Mouse (Mus musculus): ENCODE data around the gene Sumo1. TPM values are rescaled to one million over a fixed set of nuclear protein-coding genes. Genes with fewer than 3 reads are reported as not detected.
"Not testable (repeated sequence)": the region's sequence is repeated elsewhere in the genome, so short reads cannot be mapped to it uniquely, and the experiment has no call there.

Gene Sumo1
- total RNA-seq, 4 experiments from 2014 or later, result 103 to 124 (median 113) TPM

DNA sequence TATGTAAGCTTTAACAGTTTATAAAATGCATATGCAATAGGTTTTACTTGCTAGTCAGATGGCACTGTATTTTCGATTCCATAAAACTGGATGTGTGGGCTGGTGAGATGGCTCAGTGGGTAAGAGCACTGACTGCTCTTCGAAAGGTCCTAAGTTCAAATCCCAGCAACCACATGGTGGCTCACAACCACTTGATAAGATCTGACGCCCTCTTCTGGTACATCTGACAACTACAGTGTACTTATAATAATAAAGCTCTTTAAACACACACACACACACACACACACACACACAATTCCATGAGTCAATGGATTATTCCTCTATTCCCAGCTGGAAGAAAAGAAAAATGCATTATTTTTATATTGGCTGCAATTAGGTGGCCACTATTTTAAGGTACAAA is 32.3 kb downstream of the Sumo1 start:
- DNase-seq (ENCODE audit: low spot score in 2 of 2), result no peak

DNA sequence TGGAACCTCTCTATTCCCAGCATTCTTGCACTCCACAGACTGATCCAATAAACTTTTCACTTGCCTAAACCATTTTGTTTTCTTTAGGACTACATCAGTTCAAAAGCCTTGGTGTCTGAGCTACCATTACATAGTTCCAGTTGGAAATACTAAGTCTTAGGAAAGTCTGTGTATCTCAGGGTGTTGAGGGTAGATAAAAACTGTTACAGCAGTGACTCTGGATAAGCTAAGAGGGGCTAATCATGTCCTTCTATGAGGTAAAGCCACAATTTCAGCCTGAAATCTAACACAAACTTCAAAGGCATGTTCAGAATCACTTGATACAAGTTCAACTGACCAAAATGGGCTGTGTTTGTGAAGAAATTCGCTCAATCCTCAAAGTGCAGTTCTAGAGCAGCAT is 34.3 kb downstream of the Sumo1 start:
- no peak for DNase-seq (ENCODE audit: low spot score in 2 of 2)

DNA sequence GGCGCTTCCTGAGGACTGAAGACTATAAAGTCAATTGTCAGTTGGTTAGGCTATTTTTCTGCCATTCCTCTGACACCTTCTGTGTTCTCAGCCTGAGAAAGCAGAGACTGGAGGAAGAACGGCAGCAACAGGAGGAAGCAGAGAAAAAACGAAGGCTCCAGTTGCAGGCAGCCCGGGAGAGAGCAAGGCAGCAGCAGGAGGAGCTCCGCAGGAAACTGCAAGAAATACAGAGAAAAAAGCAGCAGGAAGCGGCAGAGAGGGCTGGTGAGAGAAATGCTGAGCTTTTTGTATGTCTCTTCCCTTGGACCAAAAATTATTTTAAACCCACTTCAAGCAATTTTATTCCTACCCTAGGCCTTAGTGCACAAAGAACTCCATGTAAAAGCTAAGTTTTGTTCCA is 37.6 kb downstream of the Sumo1 start:
- no peak for DNase-seq (ENCODE audit: low spot score in 2 of 2)

DNA sequence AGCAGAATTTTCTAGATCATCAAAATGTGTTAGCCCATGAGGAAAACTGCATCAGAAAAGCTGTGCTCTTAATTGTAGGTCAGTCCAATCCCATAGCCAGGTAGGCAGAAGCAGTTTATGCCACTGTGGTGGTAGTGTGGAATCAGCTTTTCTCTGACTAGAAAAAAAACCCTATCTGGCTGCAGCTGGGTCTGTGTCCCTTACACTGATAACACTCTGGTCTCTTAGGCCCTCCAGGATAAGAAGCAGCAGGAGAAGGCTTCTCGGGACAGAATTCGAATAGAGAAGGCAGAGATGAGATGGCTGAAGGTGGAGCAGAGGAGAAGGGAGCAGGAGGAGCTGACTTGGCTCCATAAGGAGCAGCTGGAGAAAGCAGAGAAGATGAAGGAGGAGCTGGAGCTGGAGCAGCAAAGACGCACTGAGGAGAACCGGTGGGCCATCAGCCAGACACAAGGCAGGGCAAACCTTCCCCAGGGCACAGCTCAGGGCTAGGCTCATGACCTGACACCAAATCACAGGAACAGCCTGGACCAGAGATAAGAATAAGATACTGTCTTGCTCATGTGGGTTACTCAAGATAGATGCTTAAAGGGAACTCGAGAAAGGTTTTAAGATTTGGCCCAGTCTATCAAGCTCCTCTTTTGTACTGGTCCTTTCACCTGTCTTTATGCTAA is 38.5 kb downstream of the Sumo1 start:
- no peak for DNase-seq (ENCODE audit: low spot score in 2 of 2)

DNA sequence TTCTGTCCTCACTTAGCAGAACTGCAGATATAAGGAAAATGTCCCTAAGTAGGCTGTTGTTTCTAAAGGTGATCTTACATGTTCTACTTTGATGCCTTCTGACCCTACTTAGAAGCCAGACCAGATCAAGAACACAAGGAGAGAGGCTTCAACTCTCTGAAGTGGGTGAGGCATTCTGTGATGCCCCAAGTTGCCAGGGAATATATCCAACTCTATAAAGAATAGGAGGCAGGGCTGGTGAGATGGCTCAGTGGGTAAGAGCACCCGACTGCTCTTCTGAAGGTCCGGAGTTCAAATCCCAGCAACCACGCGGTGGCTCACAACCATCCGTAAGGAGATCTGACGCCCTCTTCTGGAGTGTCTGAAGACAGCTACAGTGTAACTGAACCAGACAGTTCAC is 40.3 kb downstream of the Sumo1 start:
- DNase-seq (ENCODE audit: low spot score in 2 of 2), result not testable (repeated sequence)

DNA sequence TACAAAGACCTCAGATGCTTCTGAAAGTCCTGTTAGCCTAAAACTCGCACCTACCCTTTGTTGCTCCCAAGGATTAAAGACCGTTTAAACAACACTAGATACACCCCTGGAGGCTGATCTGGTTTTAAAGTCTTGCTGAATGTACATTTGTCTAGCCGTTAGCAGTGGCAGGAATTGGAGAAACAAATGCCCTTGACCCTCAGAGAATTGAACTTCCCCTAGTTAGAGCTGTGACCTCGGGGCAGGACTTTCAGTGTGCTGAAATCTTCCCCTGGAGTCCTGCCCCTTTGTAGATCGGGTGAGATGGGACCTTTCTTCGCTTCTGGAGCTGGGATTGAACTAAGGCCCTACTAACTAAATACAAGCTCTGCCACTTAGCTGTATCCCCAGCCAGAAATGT is 41.4 kb downstream of the Sumo1 start:
- no peak for DNase-seq (ENCODE audit: low spot score in 2 of 2)

DNA sequence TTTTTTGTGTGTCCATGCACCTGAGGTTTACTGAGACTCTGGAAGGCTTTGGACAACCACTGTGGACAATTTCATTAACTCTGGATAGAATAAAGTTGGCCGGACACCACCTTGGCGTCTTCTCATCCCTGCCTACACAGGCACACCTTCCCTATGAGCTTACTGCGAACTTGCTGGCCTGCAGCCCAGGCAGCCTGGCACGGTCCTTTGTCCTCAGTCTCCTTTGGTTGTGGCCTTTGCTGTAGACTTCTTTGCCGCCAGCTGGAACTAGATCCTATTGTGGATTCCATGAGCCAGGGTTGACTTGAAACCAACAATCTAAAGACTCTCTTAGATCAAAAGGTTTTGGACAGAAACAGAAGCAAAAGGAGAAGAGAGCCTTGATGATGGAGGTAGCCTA is 45.2 kb downstream of the Sumo1 start:
- no peak for DNase-seq (ENCODE audit: low spot score in 2 of 2)

DNA sequence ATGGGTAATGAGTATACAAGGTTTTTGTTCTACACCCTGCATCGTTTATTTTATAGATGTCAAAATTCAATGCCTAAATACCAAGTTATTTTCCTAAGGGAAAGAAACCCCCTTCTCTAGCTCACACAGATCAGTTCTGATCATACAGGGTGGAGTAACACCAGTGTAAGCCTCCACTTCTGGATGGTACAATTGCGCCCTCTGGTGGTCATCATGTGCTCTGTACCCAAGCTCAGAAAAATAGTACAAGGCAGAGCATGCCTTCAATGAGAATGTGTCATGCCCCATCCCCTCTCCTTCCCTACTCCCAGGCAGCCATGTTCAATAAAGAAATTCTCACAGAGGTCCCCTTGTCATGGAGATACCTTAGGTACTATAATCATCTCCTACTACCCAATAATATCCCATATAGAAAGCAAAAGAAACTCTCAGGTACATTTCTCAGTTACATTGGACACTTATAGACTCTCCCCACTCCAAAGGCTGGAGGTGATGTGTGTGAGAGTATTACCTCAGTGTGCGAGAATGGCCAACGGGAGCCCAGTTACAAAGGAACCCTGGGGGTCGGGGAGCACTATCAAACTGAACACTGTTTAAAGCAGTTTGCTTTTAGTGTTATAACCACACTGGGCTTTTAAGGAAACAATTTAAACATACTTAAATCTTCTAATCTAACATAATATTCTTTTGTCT is 47.2 kb downstream of the Sumo1 start:
- DNase-seq (ENCODE audit: low spot score in 2 of 2), result peak; percentile 39 to 81

DNA sequence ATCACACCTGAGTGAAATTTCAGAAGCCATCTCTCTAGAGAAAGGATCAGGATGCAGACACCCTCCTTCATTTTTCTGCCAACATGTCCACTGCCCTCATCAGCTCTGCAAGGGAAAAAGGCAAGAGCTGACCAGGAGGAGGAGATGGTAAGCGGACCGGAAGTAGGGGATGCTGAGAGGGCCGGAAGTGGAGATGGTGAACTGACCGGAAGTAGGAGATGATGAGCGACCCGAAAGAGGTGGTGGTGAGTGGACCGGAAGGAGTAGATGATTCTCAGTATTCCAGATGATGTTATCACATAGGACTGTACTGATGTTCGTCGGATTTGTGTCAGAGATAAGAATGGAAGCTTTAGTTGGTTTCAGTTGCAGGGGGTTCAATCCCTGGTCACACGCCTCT is 51.4 kb downstream of the Sumo1 start:
- no peak for DNase-seq (ENCODE audit: low spot score in 2 of 2)

DNA sequence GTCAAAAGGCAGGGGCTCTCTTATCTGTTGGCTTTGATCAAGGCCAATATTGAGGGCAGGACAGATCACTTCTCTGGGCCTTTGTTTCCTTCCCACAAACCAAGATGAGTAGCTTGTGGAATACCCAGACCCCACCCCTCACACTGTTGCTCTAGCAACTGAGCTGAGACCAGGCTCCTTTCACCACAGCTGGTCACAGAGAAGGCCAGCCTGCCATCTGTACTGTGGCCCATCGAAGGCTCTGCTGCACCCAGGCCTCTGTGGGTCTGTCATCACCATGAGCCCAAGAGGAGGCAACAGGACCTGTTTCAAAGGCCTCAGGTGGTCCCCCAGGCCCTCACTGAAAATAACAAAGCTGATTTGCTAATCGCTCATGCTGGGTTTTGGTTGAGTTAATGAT is 55.6 kb downstream of the Sumo1 start:
- no peak for DNase-seq (ENCODE audit: low spot score in 2 of 2)

DNA sequence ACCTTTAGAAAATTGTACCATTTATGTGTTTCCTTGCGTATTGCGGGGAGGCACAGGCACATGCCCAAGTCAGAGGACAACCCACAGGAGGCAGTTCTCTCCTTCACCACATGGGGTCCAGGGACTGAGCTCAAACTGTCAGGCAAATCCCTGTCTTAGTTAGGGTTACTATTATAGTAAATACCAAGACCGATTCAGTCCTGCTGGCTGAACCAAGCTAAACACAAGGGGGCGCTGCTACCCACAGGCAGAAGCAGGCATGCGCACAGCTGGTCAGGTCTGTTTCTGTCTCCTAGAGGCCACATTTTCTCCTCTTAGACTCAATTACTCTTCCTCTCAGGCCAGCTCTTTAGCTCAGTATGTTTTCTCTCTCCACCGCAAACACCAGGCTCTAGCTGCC is 56.8 kb downstream of the Sumo1 start:
- DNase-seq (ENCODE audit: low spot score in 2 of 2), result peak in 1 of 2 experiments; percentile 20

DNA sequence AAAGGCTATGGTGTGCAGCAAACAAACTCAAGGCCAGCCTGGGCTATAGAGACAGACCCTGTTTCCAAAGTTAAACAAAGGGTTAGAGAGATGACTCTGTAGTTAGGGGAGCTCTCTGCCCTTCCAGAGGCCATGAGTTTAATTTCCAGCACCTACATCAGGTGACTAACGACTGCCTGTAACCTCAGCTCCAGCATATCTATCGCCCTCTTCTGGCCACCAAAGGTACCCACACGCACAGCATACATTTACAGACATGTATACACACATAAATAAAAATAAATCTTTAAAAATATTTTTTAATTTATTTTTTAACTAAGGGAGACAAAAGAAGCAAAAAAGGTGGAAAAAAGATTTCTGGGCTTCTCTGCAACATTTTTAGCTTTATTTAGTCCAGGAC is 59.7 kb downstream of the Sumo1 start:
- DNase-seq (ENCODE audit: low spot score in 2 of 2), result no peak

DNA sequence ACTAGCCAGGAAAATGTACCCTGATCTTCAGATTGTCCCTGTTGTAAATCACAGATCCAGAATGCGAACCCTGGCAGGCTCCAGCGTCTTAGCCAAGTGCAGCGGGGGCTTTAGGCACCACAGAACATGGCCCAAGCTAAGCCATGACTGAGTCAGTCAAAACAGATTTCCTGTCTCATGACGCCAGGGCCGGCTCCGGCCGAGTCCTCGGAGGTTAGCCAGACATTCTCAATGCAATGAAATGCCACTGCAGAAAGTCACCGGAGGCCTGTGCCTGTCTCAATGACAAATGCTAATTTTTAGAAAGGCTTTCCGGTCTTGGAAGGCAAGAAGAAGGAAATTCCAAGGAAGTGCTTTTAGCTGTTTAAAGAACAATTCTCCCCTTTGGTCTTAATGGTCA is 60.7 kb downstream of the Sumo1 start:
- DNase-seq (ENCODE audit: low spot score in 2 of 2), result no peak

DNA sequence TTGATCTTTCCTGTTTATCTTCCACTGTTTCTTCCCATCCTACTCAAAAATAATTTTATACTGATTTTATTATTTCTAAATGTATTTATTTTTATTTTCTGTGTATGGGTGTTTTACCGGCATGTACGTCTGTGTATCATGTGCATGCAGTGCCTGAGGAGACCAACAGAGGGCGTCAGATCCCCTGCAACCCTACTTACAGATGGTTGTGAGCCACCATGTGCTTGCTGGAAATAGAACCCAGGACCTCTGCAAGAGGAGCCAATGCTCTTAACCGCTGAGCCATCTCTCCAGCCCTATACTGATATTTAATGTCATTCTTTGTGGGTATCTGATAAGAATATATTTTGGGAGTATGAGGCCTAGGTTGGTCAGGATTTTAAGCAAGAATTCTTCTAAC is 61.2 kb downstream of the Sumo1 start:
- DNase-seq (ENCODE audit: low spot score in 2 of 2), result no peak

DNA sequence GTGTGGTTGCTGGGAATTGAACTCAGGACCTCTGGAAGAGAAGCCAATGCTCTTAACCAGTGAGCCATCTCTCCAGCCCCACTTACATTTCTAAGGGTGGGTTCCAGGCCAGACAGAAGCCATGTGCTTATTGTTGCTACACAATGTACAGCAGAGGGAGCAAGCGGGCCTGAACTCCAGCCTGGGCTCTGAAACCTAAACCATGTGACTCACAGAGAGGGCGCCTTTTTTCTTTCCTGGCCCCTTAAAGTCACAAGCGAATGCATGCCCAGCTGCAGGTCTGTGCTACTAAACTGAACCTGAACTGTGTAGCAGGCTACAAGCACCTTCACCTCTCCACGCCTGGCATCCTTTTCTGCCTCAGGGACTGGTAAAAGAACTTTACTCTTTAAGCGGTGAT is 61.7 kb downstream of the Sumo1 start:
- no peak for DNase-seq (ENCODE audit: low spot score in 2 of 2)

DNA sequence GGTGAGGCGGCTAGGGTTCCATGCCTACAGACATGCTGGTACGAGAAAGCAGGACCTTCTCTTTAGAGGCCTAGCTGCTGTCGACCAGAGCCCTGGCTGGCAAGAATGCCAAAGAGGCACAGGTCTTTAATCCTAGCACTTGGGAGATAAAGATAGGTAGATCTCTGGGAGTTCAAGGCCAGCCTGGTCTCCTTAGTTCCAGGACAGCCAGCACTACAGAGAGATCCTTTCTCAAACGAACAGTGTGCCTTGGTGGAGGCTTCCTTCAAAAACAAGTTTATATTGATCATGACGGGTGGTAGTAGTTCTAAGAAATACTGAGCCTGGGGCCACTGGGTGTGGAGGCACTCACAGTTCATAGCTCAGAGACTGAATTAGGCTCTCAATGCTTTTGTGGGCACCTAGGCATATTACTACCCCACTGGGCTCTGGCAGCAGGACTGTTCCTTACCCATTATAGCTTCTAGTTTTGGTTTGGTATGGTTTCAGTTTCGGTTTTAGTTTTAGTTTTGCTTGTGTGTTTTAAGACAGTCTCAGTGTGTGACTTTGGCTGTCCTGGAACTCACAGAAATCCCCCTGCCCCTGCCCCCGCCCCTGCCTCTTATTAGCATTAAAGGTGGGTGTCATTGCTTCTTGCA is 62.4 kb downstream of the Sumo1 start:
- DNase-seq (ENCODE audit: low spot score in 2 of 2), result no peak

DNA sequence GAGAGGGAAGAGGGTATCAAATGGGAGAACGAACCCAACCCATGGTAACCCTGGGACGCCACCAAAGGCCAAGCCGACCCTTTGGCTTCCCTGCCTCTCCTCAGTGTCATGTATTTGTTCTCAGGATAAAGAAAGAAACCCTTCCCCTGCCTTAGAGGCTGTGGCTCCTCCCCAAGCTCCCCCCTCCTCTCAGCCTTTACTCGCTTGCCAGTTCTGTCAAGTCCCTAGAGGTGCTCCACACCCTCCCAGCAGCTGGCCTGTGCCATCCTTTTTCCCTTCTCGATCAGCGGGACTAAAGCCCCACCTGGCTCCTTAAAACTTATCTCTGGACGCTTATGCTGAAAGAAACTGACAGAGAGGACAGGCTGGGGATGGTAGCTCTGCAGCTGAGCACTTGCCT is 63.6 kb downstream of the Sumo1 start:
- no peak for DNase-seq (ENCODE audit: low spot score in 2 of 2)

DNA sequence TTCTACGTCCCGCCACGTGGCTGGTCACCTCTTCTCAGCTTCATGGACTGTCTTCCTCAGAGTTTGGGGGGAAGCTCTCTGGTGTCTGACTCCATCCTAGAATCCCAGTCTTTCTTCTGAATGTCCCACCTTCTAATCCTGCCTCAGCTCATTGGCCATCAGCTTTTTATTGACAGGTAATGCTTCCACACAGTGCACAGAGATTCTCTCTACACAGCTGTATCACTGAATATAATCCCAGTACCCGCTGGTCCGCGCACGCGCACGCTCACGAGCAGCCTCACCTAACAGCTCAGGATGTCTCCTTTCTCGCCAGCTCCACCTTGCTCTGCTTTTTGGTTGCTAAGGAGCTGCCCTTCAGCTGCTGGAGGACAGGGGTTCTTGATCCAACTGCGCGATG is 64.2 kb downstream of the Sumo1 start:
- DNase-seq (ENCODE audit: low spot score in 2 of 2), result no peak

DNA sequence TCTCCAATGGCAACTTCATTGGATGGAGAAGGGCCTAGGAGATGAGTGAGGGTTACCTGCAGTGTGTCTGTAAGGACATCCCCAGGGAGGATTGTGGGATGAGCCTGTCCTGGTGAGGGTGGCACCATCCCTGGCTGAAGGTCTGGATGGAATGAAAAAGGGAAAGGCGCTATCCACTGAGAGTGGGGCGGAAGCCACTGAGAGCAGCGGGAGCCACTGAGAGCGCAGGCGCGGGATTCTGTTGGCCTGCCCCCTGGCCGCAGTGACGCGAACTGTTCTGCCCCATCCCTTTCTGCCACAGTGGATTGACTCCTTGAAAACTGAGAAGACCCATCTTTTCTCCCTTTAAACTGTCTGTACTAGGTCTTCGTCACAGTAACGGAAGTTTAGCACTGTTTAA is 66.7 kb downstream of the Sumo1 start:
- no peak for DNase-seq (ENCODE audit: low spot score in 2 of 2)

DNA sequence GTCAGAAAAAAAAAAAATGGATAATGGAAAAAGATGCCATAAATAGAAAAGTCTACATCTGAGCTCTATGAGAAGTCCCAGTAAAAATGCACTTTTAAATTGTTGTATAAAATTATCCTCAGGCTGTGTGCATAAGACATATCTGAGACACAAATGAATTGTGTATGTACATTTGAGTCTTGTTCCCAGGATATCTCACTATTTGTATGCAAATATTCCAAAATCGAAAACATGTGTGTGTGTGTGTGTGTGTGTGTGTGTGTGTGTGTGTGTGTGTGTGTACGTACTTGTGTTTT is 67.3 kb downstream of the Sumo1 start:
- DNase-seq (ENCODE audit: low spot score in 2 of 2), result no peak

DNA sequence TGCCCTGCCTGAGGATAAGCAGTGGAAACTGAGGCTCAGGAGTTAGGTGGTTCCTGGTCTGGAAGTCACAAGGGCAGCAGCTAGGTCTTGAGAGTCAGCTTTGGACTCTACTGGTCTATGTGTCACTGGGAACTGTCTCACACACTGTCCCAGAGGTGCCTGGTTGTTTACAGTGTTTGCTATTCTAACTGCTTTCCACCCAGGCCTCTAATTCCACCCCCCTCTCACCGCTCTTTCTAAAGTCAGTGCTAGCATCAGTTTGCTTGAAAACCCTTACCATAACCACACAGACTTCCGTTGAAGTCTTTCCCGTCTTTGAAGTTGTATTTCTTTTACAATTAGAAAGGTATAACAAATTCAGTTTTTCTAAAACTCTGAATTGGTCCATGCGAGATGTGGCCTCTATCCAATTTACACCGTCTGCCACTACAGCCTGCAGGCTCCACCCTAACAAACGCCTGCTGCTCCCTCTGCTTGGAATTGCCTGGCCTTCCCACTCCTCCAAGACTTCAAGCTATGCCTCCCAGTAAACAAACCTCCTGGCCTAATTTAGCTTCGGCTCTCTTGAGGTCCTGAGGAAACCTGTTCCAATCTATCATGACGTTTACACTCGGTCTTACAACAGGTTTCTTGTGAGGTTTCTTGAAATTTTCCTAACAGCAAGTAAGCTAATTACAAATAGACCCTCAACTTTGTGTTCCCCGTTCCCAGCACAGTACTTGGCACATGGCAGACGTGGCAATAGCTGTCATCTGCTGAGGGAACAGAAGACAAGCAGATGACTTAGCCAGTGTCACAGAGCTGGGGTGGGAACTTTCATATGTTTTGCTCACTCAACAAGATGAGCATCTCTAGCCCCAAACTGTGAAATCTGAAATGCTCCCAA is 67.9 kb downstream of the Sumo1 start:
- DNase-seq (ENCODE audit: low spot score in 2 of 2), result peak; percentile 48 to 68

DNA sequence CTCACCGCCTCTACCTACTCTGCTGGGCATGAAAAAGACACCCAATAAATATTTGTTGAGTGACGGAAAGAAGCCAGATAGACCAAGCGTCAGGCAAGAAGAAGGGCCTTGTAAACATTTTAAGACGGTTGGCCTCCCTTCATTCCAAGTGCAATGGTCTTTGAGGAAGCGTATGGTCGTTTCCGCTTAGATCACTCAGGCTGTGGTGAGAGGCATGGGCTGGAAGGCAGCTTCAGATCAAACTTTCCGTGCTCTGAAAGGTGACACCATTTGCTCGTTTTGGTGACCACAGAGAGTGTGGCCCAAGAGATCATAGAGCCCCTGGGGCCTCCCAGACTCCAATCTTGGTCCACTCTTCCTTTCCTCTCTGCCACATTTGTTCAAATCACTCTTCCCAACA is 75.0 kb downstream of the Sumo1 start:
- DNase-seq (ENCODE audit: low spot score in 2 of 2), result no peak

Data from layer of hippocampus, adult 8-10 months (tissue).